Mouse (Mus musculus): Measurements from ENCODE around the gene Ryk. TPM values are rescaled to one million over a fixed set of nuclear protein-coding genes. Genes with fewer than 3 reads are reported as not detected.
"Not testable (repeated sequence)": the region's sequence is repeated elsewhere in the genome, so short reads cannot be mapped to it uniquely, and the experiment has no call there.

Ryk gene
- polyA plus RNA-seq, 1 experiment from 2014 or later = 11.0 TPM

GRCm38 (mm10) chr9:102884703-102885102 lies 50.0 kb downstream of the Ryk start:
- H3K9me3 ChIP-seq = no peaks in the 10 kb centered on the region
- ATAC-seq (ENCODE audit: low FRiP score) = no peak
- no peaks in the 10 kb centered on the region for H3K4me1 ChIP-seq (replicated peaks)
- H3K9ac ChIP-seq = no peak overlapping the region
- H3K27ac ChIP-seq = no peak overlapping the region
- H3K4me3 ChIP-seq = no peak overlapping the region
- no peaks in the 10 kb centered on the region for H3K27me3 ChIP-seq
- no peak overlapping the region for H3K4me2 ChIP-seq
- H3K36me3 ChIP-seq = peaks cover 36% of the 10 kb centered on the region
- WGBS = 83% methylated on average over 9 of the region's 9 CpGs

GRCm38 (mm10) chr9:102890166-102890565 lies 55.4 kb downstream of the Ryk start:
- Histone ChIP-seq H3K9ac (no peak overlapping the region), H3K36me3 (peaks cover 46% of the 10 kb centered on the region), H3K4me2 (no peak overlapping the region), H3K27me3 (no peaks in the 10 kb centered on the region), H3K4me3 (no peak overlapping the region), H3K27ac (no peak overlapping the region), H3K9me3 (no peaks in the 10 kb centered on the region), H3K4me1 (replicated peaks) (no peaks in the 10 kb centered on the region)
- WGBS = 78% methylated on average over 9 of the region's 9 CpGs
- ATAC-seq (ENCODE audit: low FRiP score) = no peak

GRCm38 (mm10) chr9:102892480-102893355 lies 58.0 kb downstream of the Ryk start:
- Histone ChIP-seq H3K4me3 (no peak overlapping the region), H3K4me1 (replicated peaks) (no peaks in the 10 kb centered on the region), H3K36me3 (peaks cover 34% of the 10 kb centered on the region), H3K9ac (no peak overlapping the region), H3K9me3 (no peaks in the 10 kb centered on the region), H3K27me3 (no peaks in the 10 kb centered on the region), H3K4me2 (no peak overlapping the region), H3K27ac (no peak overlapping the region)
- 90% methylated on average over 7 of the region's 7 CpGs for WGBS
- ATAC-seq (ENCODE audit: low FRiP score) = no peak

DNA sequence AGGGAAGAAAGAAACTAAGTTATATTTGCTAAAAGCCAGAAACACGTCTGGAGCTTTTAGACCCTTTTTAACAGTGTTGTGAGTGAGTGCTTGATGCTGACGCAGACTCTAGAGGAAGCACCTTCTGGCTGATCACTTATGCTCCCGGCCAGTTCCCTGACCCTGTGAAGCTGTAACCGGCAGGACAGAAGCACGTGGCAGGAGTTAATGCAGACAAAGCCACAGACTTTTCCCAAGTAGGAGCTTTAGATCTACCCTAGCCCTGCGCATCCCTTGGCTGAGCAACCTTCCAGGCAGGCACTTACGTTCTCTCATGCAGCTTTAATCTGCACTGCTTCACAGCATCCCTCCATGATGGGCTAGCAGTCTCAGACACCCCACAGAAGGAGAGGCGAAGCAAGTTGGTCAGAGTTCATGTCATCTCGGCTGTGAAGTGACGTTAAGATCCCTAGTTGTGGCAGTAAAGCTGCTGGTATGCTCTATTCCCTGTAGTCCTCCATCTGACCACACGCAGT lies 58.7 kb downstream of the Ryk start:
- Histone ChIP-seq H3K36me3 (peaks cover 40% of the 10 kb centered on the region), H3K4me3 (no peak overlapping the region), H3K4me2 (no peak overlapping the region), H3K9ac (no peak overlapping the region), H3K9me3 (no peaks in the 10 kb centered on the region), H3K27ac (no peak overlapping the region), H3K27me3 (no peaks in the 10 kb centered on the region), H3K4me1 (replicated peaks) (no peaks in the 10 kb centered on the region)
- no peak for ATAC-seq (ENCODE audit: low FRiP score)
- 91% methylated on average over 11 of the region's 11 CpGs for WGBS

GRCm38 (mm10) chr9:102899916-102900315 lies 65.2 kb downstream of the Ryk start:
- Histone ChIP-seq H3K4me1 (replicated peaks) (no peaks in the 10 kb centered on the region), H3K9me3 (no peaks in the 10 kb centered on the region), H3K4me3 (no peak overlapping the region), H3K36me3 (peaks cover 40% of the 10 kb centered on the region), H3K27me3 (no peaks in the 10 kb centered on the region), H3K9ac (no peak overlapping the region), H3K4me2 (no peak overlapping the region), H3K27ac (no peak overlapping the region; the same call in 1 of the 2 replicates)
- 91% methylated on average over 6 of the region's 6 CpGs for WGBS
- no peak for ATAC-seq (ENCODE audit: low FRiP score)

DNA sequence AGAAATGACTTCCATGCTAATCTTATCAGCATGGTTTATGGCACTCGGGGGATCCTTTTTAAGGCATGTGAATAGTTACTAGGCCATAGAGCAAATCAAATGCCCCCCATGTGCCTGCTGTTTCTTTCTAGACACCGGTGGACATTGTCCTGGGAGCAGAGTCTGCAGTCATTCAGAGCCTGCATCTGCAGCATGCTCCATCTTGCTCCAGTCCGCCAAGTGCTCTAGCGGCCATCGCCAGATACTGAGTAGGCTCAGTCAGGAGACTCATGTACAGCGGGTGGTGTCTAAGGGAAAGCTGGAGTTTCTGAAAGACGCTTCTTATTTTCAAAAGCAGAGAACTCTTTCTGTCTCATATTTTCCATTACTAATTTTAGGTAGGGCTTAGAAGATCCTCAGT lies 67.6 kb downstream of the Ryk start:
- Histone ChIP-seq H3K9ac (no peak overlapping the region), H3K27ac (no peak overlapping the region), H3K4me3 (no peak overlapping the region), H3K4me1 (replicated peaks) (no peaks in the 10 kb centered on the region), H3K27me3 (no peaks in the 10 kb centered on the region), H3K9me3 (no peaks in the 10 kb centered on the region), H3K36me3 (peaks cover 57% of the 10 kb centered on the region), H3K4me2 (no peak overlapping the region)
- 93% methylated on average over 7 of the region's 7 CpGs for WGBS
- no peak for ATAC-seq (ENCODE audit: low FRiP score)

DNA sequence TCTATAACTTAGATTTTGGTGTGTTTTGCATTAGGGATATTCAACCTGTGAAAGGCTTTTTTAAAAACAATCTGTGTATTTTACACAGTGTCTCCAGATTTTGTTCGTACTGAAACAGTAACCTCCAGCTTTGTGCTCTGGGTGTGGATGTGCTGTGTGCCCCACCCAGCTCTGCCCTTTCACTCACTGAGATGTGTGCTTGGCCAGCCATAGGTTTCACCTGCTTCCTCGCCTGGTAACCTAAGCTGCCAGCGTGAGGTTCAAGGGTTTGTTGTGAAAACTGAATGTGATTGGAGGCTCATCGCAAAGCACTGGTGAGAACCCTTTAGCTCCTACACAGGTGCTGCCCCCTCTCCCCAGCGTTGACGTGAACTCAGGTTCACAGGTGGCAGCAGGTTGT lies 70.2 kb downstream of the Ryk start:
- H3K36me3 ChIP-seq = peaks cover 55% of the 10 kb centered on the region
- H3K9ac ChIP-seq = no peak overlapping the region
- H3K27ac ChIP-seq = no peak overlapping the region
- no peak for ATAC-seq (ENCODE audit: low FRiP score)
- no peaks in the 10 kb centered on the region for H3K4me1 ChIP-seq (replicated peaks)
- no peak overlapping the region for H3K4me3 ChIP-seq
- H3K27me3 ChIP-seq = no peaks in the 10 kb centered on the region
- no peak overlapping the region for H3K4me2 ChIP-seq
- 94% methylated on average over 6 of the region's 6 CpGs for WGBS
- H3K9me3 ChIP-seq = 0 out of 2 replicates have a peak, but pooled peaks cover under 1% of the 10 kb centered on the region

GRCm38 (mm10) chr9:102906781-102907180 lies 72.1 kb downstream of the Ryk start:
- Histone ChIP-seq H3K9ac (no peak overlapping the region), H3K4me3 (no peak overlapping the region), H3K4me2 (no peak overlapping the region), H3K27ac (no peak overlapping the region), H3K36me3 (peaks cover 69% of the 10 kb centered on the region), H3K27me3 (no peaks in the 10 kb centered on the region), H3K9me3 (0 out of 2 replicates have a peak, but pooled peaks cover 5% of the 10 kb centered on the region), H3K4me1 (replicated peaks) (no peaks in the 10 kb centered on the region)
- no peak for ATAC-seq (ENCODE audit: low FRiP score)
- WGBS = 90% methylated on average over 12 of the region's 12 CpGs

DNA sequence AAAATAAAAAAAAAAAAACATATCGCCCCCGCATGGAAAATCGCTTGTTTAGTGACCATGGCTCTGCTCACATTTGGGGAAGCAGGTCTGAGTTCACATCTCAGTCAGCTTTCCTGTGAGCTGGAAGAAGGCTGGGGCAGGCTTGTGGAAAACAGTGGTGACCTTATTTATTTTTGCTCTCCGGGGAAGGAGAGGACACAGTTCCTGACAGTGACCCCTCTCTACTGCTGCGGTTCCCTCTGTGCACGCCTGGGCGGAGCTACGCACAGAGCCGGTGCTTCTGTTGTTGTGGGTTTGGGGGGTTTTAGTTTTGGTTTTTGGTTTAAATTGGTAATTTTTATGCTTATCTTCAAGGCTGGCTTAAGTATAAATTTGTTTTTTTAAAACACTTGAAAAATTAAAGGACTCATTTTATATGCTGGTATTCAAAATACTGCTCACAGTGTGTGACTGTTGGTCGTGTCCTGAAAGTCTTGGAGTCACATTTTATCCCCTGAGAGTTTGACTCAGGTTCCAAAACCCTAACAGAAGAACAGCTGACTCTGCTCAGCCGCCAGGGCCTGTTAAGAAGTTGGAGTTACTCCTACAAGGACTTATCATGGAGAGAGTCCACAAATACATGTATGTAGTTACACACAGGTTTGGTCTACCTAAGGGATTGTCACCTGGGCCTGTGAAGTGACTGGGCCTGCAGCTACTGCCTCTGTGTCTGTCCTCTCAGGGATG lies 73.0 kb downstream of the Ryk start:
- ATAC-seq (ENCODE audit: low FRiP score) = no peak
- H3K27me3 ChIP-seq = no peaks in the 10 kb centered on the region
- no peak overlapping the region for H3K4me2 ChIP-seq
- no peak overlapping the region for H3K9ac ChIP-seq
- 87% methylated on average over 11 of the region's 11 CpGs for WGBS
- no peak overlapping the region for H3K4me3 ChIP-seq
- H3K9me3 ChIP-seq = 0 out of 2 replicates have a peak, but pooled peaks cover 5% of the 10 kb centered on the region
- H3K36me3 ChIP-seq = peaks cover 73% of the 10 kb centered on the region
- no peaks in the 10 kb centered on the region for H3K4me1 ChIP-seq (replicated peaks)
- H3K27ac ChIP-seq = no peak overlapping the region

DNA sequence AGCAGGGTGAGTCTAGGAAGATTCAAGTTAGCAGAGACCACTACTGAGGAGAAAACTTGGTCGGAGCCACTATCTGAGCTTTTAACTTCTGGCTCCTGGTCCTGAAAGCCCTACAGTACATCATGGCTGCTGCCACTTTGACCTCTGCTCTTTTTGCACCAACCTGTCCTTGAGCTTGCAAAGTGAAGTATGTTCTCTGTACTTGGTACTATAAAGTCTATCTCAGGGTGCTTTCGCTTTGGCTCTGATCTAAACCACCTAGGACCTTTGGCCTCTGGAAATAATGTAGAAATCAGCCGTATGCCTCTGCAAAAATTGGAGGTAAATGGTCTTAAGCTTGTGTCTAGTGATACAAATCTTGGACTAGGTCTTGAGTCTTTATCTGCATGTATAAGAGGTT lies 76.8 kb downstream of the Ryk start:
- H3K27ac ChIP-seq = no peak overlapping the region
- H3K9ac ChIP-seq = no peak overlapping the region
- no peaks in the 10 kb centered on the region for H3K4me1 ChIP-seq (replicated peaks)
- WGBS = 96% methylated on average over 3 of the region's 3 CpGs
- H3K27me3 ChIP-seq = no peaks in the 10 kb centered on the region
- no peak overlapping the region for H3K4me2 ChIP-seq
- H3K4me3 ChIP-seq = no peak overlapping the region
- 0 out of 2 replicates have a peak, but pooled peaks cover 5% of the 10 kb centered on the region for H3K9me3 ChIP-seq
- no peak for ATAC-seq (ENCODE audit: low FRiP score)
- H3K36me3 ChIP-seq = peaks cover 58% of the 10 kb centered on the region

- H3K4me1 ChIP-seq (replicated peaks) = no peaks in the 10 kb centered on the region
- H3K36me3 ChIP-seq = peaks cover 54% of the 10 kb centered on the region
- 0 out of 2 replicates have a peak, but pooled peaks cover 5% of the 10 kb centered on the region for H3K9me3 ChIP-seq
- H3K27me3 ChIP-seq = no peaks in the 10 kb centered on the region
- H3K9ac ChIP-seq = no peak overlapping the region
- no peak overlapping the region for H3K4me2 ChIP-seq
- H3K4me3 ChIP-seq = no peak overlapping the region
- ATAC-seq (ENCODE audit: low FRiP score) = no peak
- no peak overlapping the region for H3K27ac ChIP-seq
- WGBS = 96% methylated on average over 10 of the region's 10 CpGs
These were observed 77.9 kb downstream of the Ryk start for GRCm38 (mm10) chr9:102912516-102913035.

- peaks cover 44% of the 10 kb centered on the region for H3K36me3 ChIP-seq
- H3K9ac ChIP-seq; H3K4me1 ChIP-seq (replicated peaks); ATAC-seq (ENCODE audit: low FRiP score); H3K27ac ChIP-seq; H3K27me3 ChIP-seq; H3K4me3 ChIP-seq; H3K4me2 ChIP-seq; H3K9me3 ChIP-seq: not testable (repeated sequence)
- 96% methylated on average over 3 of the region's 3 CpGs for WGBS
These were observed 78.9 kb downstream of the Ryk start for GRCm38 (mm10) chr9:102913597-102913996.

Measured in hindbrain, embryonic 13.5 days (tissue).